Mouse (Mus musculus): Measurements from ENCODE around the gene Fgd3. TPM values are rescaled to one million over a fixed set of nuclear protein-coding genes. Genes with fewer than 3 reads are reported as not detected.
A peak's percentile ranks its signal among the peaks of the same experiment; 100 is the strongest.

Gene Fgd3
- polyA plus RNA-seq, 1 experiment, result 0.37 TPM

DNA sequence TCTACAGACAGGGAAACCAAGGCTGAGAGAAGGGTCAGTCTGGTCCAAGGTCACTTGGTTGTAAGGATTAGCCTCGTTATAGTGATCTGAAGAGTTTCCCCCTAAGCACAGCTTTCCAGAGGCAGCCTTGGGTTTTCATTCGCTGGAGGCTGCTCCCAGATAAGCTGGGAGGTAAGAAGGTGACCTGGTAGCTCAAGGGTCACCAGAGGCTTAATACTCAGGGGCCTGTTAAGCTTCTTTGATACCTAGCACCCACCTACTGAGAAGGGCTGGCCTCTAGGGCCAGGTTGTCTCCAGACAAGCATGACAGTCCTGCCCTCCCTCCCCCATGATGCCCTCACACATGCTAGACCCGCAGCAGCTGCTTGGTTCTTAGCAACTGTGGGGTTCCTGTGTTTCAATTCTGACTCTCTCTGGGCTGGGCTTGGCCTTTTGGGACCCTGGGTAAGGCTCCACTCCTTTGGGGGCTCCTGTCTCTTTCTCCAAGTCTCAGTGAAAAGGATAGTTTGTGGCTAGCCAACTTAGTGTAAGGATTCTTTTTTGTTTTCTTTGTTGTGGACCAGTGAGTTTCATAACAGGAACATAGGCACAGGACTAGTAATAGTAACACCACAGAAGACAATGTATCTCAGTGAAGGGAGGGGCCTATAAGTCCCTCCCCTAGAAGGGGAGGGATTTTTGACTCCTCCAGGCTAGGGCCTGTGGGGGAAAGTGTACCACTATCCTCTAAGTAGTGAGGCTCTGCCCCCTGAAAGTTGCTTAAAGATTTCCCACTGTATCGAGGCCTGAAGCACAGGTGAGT, 69.2 kb downstream of the Fgd3 start:
- Histone ChIP-seq H3K4me1 (ENCODE audit: control insufficient read depth, insufficient read depth, low read length) (peaks cover 2% of the 10 kb centered on the region), H3K9me3 (replicated peaks; ENCODE audit: control insufficient read depth, insufficient read depth, low read length, poor library complexity, severe bottlenecking) (no peaks in the 10 kb centered on the region), H3K9ac (ENCODE audit: low read depth, poor library complexity, severe bottlenecking) (no peak overlapping the region), H3K27ac (ENCODE audit: insufficient read depth, low read length) (no peak overlapping the region), H3K4me3 (ENCODE audit: low read depth, low read length) (no peak overlapping the region), H3K27me3 (ENCODE audit: control insufficient read depth, insufficient read depth, low read length, poor library complexity, severe bottlenecking) (no peaks in the 10 kb centered on the region), H3K36me3 (ENCODE audit: control insufficient read depth, insufficient read depth, low read length, poor library complexity, severe bottlenecking) (no peaks in the 10 kb centered on the region)
- TF ChIP-seq EP300 (IDR thresholded peaks at IDR 0.05; ENCODE audit: insufficient read depth, low read depth, low read length) (no peak), CTCF (IDR thresholded peaks at IDR 0.05; ENCODE audit: low read depth, low read length) (no peak), POLR2A (IDR thresholded peaks at IDR 0.05; ENCODE audit: insufficient read depth, low read length) (no peak)

DNA sequence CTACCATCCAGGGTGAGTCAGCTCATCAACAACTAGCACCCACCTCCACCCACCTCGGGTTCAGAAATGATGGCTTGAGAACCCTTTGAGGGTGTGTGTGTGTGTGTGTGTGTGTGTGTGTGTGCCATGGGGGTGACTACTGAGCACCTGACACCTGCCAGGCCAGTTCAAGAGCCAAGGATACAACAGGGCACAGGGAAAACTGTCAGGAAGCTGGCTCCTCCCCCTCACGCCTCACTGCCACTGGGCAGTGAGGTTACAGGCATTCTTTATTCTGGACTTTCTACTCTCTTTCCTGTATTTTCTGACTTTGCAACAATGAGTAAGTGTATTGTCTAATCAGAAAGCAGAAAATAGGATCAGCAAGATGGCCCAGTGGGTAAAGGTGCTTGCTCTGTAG, 70.5 kb downstream of the Fgd3 start:
- H3K36me3 ChIP-seq (ENCODE audit: control insufficient read depth, insufficient read depth, low read length, poor library complexity, severe bottlenecking), result no peaks in the 10 kb centered on the region
- no peaks in the 10 kb centered on the region for H3K9me3 ChIP-seq (replicated peaks; ENCODE audit: control insufficient read depth, insufficient read depth, low read length, poor library complexity, severe bottlenecking)
- H3K9ac ChIP-seq (ENCODE audit: low read depth, poor library complexity, severe bottlenecking), result no peak overlapping the region
- TF ChIP-seq CTCF (IDR thresholded peaks at IDR 0.05; ENCODE audit: low read depth, low read length), result no peak
- no peak for TF ChIP-seq POLR2A (IDR thresholded peaks at IDR 0.05; ENCODE audit: insufficient read depth, low read length)
- no peak for TF ChIP-seq EP300 (IDR thresholded peaks at IDR 0.05; ENCODE audit: insufficient read depth, low read depth, low read length)
- H3K27ac ChIP-seq (ENCODE audit: insufficient read depth, low read length), result no peak overlapping the region
- peaks cover 2% of the 10 kb centered on the region for H3K4me1 ChIP-seq (ENCODE audit: control insufficient read depth, insufficient read depth, low read length)
- no peak overlapping the region for H3K4me3 ChIP-seq (ENCODE audit: low read depth, low read length)
- no peaks in the 10 kb centered on the region for H3K27me3 ChIP-seq (ENCODE audit: control insufficient read depth, insufficient read depth, low read length, poor library complexity, severe bottlenecking)

DNA sequence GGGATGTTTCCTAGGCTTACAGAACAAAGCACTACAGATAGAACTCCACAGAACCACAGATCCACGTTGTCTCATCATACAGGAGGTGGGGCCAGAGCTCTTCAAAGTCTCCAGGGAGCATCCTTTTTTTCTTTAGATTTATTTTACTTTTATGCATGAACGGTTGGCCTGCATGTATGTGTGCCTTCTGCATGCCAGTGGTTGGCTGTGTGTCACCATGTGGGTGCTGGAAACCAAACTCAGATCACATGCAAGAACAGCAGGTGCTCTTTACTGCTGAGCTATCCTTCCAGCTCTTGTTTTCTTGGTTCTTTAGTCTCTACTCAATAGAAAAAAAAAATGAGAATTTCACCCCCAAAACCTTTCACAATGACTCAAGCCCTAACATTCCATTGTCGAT, 71.2 kb downstream of the Fgd3 start:
- no peaks in the 10 kb centered on the region for H3K9me3 ChIP-seq (replicated peaks; ENCODE audit: control insufficient read depth, insufficient read depth, low read length, poor library complexity, severe bottlenecking)
- no peaks in the 10 kb centered on the region for H3K36me3 ChIP-seq (ENCODE audit: control insufficient read depth, insufficient read depth, low read length, poor library complexity, severe bottlenecking)
- no peaks in the 10 kb centered on the region for H3K27me3 ChIP-seq (ENCODE audit: control insufficient read depth, insufficient read depth, low read length, poor library complexity, severe bottlenecking)
- H3K9ac ChIP-seq (ENCODE audit: low read depth, poor library complexity, severe bottlenecking), result no peak overlapping the region
- TF ChIP-seq POLR2A (IDR thresholded peaks at IDR 0.05; ENCODE audit: insufficient read depth, low read length) (no peak), EP300 (IDR thresholded peaks at IDR 0.05; ENCODE audit: insufficient read depth, low read depth, low read length) (no peak), CTCF (IDR thresholded peaks at IDR 0.05; ENCODE audit: low read depth, low read length) (no peak)
- H3K4me3 ChIP-seq (ENCODE audit: low read depth, low read length), result no peak overlapping the region
- no peak overlapping the region for H3K27ac ChIP-seq (ENCODE audit: insufficient read depth, low read length)
- H3K4me1 ChIP-seq (ENCODE audit: control insufficient read depth, insufficient read depth, low read length), result peaks cover 2% of the 10 kb centered on the region

DNA sequence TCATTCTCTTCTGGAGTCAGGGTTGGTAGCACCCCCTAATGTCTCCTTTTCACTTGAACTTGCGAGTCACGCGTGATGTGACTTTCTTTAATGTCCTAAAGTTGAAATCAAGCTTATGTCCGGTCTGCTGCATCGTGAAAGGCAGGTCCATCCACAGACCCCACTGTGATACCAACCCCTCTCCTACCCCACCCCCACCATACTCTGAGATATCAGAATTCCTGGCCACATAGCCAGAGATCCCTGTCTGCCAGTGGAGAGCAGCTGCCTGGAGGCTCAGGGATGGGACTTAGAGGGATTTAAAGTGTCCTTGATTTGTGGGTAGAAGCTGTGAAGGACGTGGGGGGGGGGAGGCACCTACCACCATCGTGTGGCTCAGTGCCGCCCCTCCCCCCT, 71.6 kb downstream of the Fgd3 start, which contains the start of gene Susd3:
Gene Susd3, minus strand, starts transcription at position 240 of the 396 bp plus-strand sequence.
- Histone ChIP-seq H3K4me3 (ENCODE audit: low read depth, low read length) (peak within 1 kb of the TSS; percentile 57), H3K27me3 (ENCODE audit: control insufficient read depth, insufficient read depth, low read length, poor library complexity, severe bottlenecking) (no peaks in the 10 kb centered on the region), H3K36me3 (ENCODE audit: control insufficient read depth, insufficient read depth, low read length, poor library complexity, severe bottlenecking) (no peaks in the 10 kb centered on the region), H3K27ac (ENCODE audit: insufficient read depth, low read length) (no peak within 1 kb of the TSS), H3K9ac (ENCODE audit: low read depth, poor library complexity, severe bottlenecking) (0 out of 2 replicates have a peak within 1 kb of the TSS, but pooled peaks have one; percentile 12), H3K4me1 (ENCODE audit: control insufficient read depth, insufficient read depth, low read length) (peaks cover 2% of the 10 kb centered on the region), H3K9me3 (replicated peaks; ENCODE audit: control insufficient read depth, insufficient read depth, low read length, poor library complexity, severe bottlenecking) (no peaks in the 10 kb centered on the region)
- TF ChIP-seq POLR2A (IDR thresholded peaks at IDR 0.05; ENCODE audit: insufficient read depth, low read length) (no peak), CTCF (IDR thresholded peaks at IDR 0.05; ENCODE audit: low read depth, low read length) (no peak), EP300 (IDR thresholded peaks at IDR 0.05; ENCODE audit: insufficient read depth, low read depth, low read length) (no peak)

DNA sequence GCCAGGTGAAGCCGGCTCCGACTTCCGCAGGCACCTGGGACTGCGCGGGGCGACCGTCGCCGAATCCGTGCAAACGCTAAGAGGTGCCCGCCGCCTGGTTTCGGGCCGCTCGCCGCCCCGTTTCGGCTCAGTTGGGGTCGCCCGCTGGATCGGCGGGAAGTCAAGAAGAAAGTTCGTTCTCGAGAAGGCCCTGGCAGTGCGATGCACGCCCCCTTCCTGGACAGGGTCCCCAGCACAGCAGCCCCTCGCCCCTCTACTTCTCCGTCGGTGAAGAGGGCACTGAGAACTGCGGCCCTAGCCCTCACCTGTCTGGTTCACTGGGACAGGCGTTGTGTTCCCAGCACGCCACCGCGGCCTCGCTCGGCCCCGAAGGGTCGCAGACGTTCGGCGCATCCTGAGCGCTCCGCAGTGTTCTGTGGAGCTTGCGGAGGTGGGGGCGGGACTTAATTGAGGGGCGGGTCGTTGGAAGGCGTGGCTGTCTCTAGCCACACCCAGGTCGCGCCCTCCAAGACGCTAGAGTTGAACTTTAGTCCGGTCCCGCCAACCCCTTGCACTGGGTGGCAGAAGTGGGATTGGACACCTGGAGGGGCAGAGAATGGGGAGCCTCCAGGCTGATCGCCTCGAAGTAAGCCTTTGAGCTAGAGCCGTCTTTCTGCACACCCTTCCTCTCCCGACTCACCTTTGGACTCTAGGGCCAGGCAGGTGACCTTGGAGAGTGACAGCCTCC, 72.2 kb downstream of the Fgd3 start:
- Histone ChIP-seq H3K9ac (ENCODE audit: low read depth, poor library complexity, severe bottlenecking) (0 out of 2 replicates have a peak overlapping the region, but pooled peaks have one; percentile 12), H3K9me3 (replicated peaks; ENCODE audit: control insufficient read depth, insufficient read depth, low read length, poor library complexity, severe bottlenecking) (no peaks in the 10 kb centered on the region), H3K36me3 (ENCODE audit: control insufficient read depth, insufficient read depth, low read length, poor library complexity, severe bottlenecking) (no peaks in the 10 kb centered on the region), H3K4me3 (ENCODE audit: low read depth, low read length) (peak overlapping the region; percentile 57), H3K4me1 (ENCODE audit: control insufficient read depth, insufficient read depth, low read length) (peaks cover 2% of the 10 kb centered on the region), H3K27me3 (ENCODE audit: control insufficient read depth, insufficient read depth, low read length, poor library complexity, severe bottlenecking) (no peaks in the 10 kb centered on the region), H3K27ac (ENCODE audit: insufficient read depth, low read length) (no peak overlapping the region)
- TF ChIP-seq POLR2A (IDR thresholded peaks at IDR 0.05; ENCODE audit: insufficient read depth, low read length) (no peak), CTCF (IDR thresholded peaks at IDR 0.05; ENCODE audit: low read depth, low read length) (no peak), EP300 (IDR thresholded peaks at IDR 0.05; ENCODE audit: insufficient read depth, low read depth, low read length) (no peak)
